8 mouse cellular contexts compared by ENCODE assay signal in genomic region chr13:21787760-21788593, GRCm38 (mm10). TPM values are rescaled to one million over a fixed set of nuclear protein-coding genes. Genes with fewer than 3 reads are reported as not detected.
DNase-seq lines count a peak whose midpoint lies in the region; ATAC-seq and TF ChIP-seq lines count a peak whose summit lies in the region.

No protein-coding gene starts in this region.

- 0 out of 2 replicates have a peak, but pooled peaks have one; percentile 3 for ATAC-seq in liver, embryonic 11.5 days (replicated peaks; ENCODE audit: low FRiP score)
- ATAC-seq in hindbrain, embryonic 16.5 days = peak; percentile 10
- peak; percentile 52; the same call in 1 of the 2 replicates for ATAC-seq in neural tube, embryonic 13.5 days (ENCODE audit: low read depth)

- TF ChIP-seq POLR2A in bone marrow, adult 2 months (IDR thresholded peaks at IDR 0.05; ENCODE audit: borderline replicate concordance, control insufficient read depth, low read depth, low read length) = peak; percentile 1; the same call in 1 of the 2 replicates

- no peak for DNase-seq in liver, embryonic 11.5 days (ENCODE audit: low spot score)
- DNase-seq in liver = no peak
- no peak for DNase-seq in layer of hippocampus, adult 8-10 months (ENCODE audit: low spot score in 2 of 2)
- DNase-seq in urinary bladder, postnatal 4 days (ENCODE audit: low spot score in 2 of 2) = no peak
- no peak for DNase-seq in kidney, adult 8-10 months

- no peaks in the 10 kb centered on the region for H3K36me3 ChIP-seq in liver, embryonic 11.5 days (ENCODE audit: control insufficient read depth, insufficient read depth, low read length)
- H3K36me3 ChIP-seq in hindbrain, embryonic 16.5 days (ENCODE audit: control insufficient read depth, insufficient read depth, low read length) = no peaks in the 10 kb centered on the region
- H3K36me3 ChIP-seq in neural tube, embryonic 13.5 days = no peaks in the 10 kb centered on the region

- H3K4me1 ChIP-seq in liver, embryonic 11.5 days (replicated peaks; ENCODE audit: control insufficient read depth, insufficient read depth, low read length) = peaks cover 24% of the 10 kb centered on the region
- peaks cover 3% of the 10 kb centered on the region; the same call in 1 of the 2 replicates for H3K4me1 ChIP-seq in bone marrow, adult 2 months (ENCODE audit: control insufficient read depth, insufficient read depth, low read length)
- H3K4me1 ChIP-seq in hindbrain, embryonic 16.5 days (ENCODE audit: control insufficient read depth, insufficient read depth, low read depth, low read length) = peaks cover 17% of the 10 kb centered on the region
- H3K4me1 ChIP-seq in neural tube, embryonic 13.5 days (replicated peaks) = peaks cover 35% of the 10 kb centered on the region

- no peaks in the 10 kb centered on the region for H3K27me3 ChIP-seq in liver, embryonic 11.5 days (replicated peaks; ENCODE audit: control insufficient read depth, insufficient read depth, low read length)
- H3K27me3 ChIP-seq in hindbrain, embryonic 16.5 days (replicated peaks; ENCODE audit: control insufficient read depth, insufficient read depth, low read length) = no peaks in the 10 kb centered on the region
- H3K27me3 ChIP-seq in neural tube, embryonic 13.5 days = no peaks in the 10 kb centered on the region

- no peak for TF ChIP-seq CTCF in bone marrow, adult 2 months (IDR thresholded peaks at IDR 0.05; ENCODE audit: control insufficient read depth, insufficient read depth, low read length)

- H3K4me2 ChIP-seq in liver, embryonic 11.5 days = peak overlapping the region; percentile 63
- H3K4me2 ChIP-seq in hindbrain, embryonic 16.5 days (ENCODE audit: low read length) = peak overlapping the region; percentile 63
- peak overlapping the region; percentile 62 for H3K4me2 ChIP-seq in neural tube, embryonic 13.5 days

- 23% methylated on average over 14 of the region's 21 CpGs for WGBS in liver, embryonic 11.5 days
- WGBS in bone marrow, adult 2 months = 32% methylated on average over 17 of the region's 21 CpGs
- WGBS in hindbrain, embryonic 16.5 days = 16% methylated on average over 14 of the region's 21 CpGs
- 12% methylated on average over 17 of the region's 21 CpGs for WGBS in neural tube, embryonic 13.5 days

- peak overlapping the region; percentile 27 for H3K4me3 ChIP-seq in liver, embryonic 11.5 days (ENCODE audit: low read depth, low read length)
- H3K4me3 ChIP-seq in bone marrow, adult 2 months (replicated peaks; ENCODE audit: control insufficient read depth, low read depth, low read length) = peak overlapping the region; percentile 44
- H3K4me3 ChIP-seq in hindbrain, embryonic 16.5 days (ENCODE audit: low read length) = no peak overlapping the region; the same call in 1 of the 2 replicates
- peak overlapping the region; percentile 39 for H3K4me3 ChIP-seq in neural tube, embryonic 13.5 days

- H3K27ac ChIP-seq in liver, embryonic 11.5 days (ENCODE audit: low read depth, low read length) = peak overlapping the region; percentile 89
- H3K27ac ChIP-seq in bone marrow, adult 2 months (ENCODE audit: control insufficient read depth, insufficient read depth, low read depth, low read length, poor library complexity) = peak overlapping the region; percentile 80
- no peak overlapping the region for H3K27ac ChIP-seq in hindbrain, embryonic 16.5 days (ENCODE audit: low read depth, low read length)
- H3K27ac ChIP-seq in neural tube, embryonic 13.5 days (replicated peaks) = peak overlapping the region; percentile 77

- peak overlapping the region; percentile 63 for H3K9ac ChIP-seq in liver, embryonic 11.5 days (ENCODE audit: low read depth, low read length)
- H3K9ac ChIP-seq in hindbrain, embryonic 16.5 days (ENCODE audit: low read depth, low read length) = no peak overlapping the region
- H3K9ac ChIP-seq in neural tube, embryonic 13.5 days = peak overlapping the region; percentile 58

- no peaks in the 10 kb centered on the region for H3K9me3 ChIP-seq in liver, embryonic 11.5 days (ENCODE audit: control insufficient read depth, low read length)
- H3K9me3 ChIP-seq in hindbrain, embryonic 16.5 days (ENCODE audit: control insufficient read depth, low read length) = no peaks in the 10 kb centered on the region
- H3K9me3 ChIP-seq in neural tube, embryonic 13.5 days = no peaks in the 10 kb centered on the region

RNA-seq across cellular contexts. Expression of gene Hist1h2bp, which starts 0.7 kb away (rescaled TPM):
- polyA plus RNA-seq in liver, embryonic 11.5 days (2014; fragmentation: Nextera tagmentation; extraction: Ambion mirVana) = 0.86 and 1.6 TPM in 2 replicates
- polyA plus RNA-seq in bone marrow, adult 2 months (2011; ENCODE audit: insufficient read depth, insufficient read length, low replicate concordance, missing spikeins) = 31.5 and 33.4 TPM in 2 replicates
- not detected in 2 replicates for polyA plus RNA-seq in hindbrain, embryonic 16.5 days (2015; fragmentation: Nextera tagmentation; extraction: Ambion mirVana)
- polyA plus RNA-seq in neural tube, embryonic 13.5 days (2015; fragmentation: Nextera tagmentation; extraction: Ambion mirVana) = 0.52 and 1.4 TPM in 2 replicates
- 10 to 100 TPM in 1 of 4 experiments, 1 to 10 TPM in 3; 3.1 to 11.6 (median 5.9) TPM for total RNA-seq in layer of hippocampus, adult 8-10 months (2022)

RNA-seq across cellular contexts. Expression of gene Hist1h2an, which starts 1.0 kb away (rescaled TPM):
- 5.8 and 12.6 TPM in 2 replicates for polyA plus RNA-seq in liver, embryonic 11.5 days (2014; fragmentation: Nextera tagmentation; extraction: Ambion mirVana)
- 14.9 and 15.3 TPM in 2 replicates for polyA plus RNA-seq in bone marrow, adult 2 months (2011; ENCODE audit: insufficient read depth, insufficient read length, low replicate concordance, missing spikeins)
- polyA plus RNA-seq in hindbrain, embryonic 16.5 days (2015; fragmentation: Nextera tagmentation; extraction: Ambion mirVana) = 1.2 TPM in 1 of 2 replicates, not detected in the other
- not detected in 2 replicates for polyA plus RNA-seq in neural tube, embryonic 13.5 days (2015; fragmentation: Nextera tagmentation; extraction: Ambion mirVana)
- total RNA-seq in layer of hippocampus, adult 8-10 months (2022) = 1 to 10 TPM in 1 of 4 experiments, not detected in 3; 3.2 TPM

RNA-seq across cellular contexts. Expression of gene Hist1h3i, which starts 4.8 kb away (rescaled TPM):
- polyA plus RNA-seq in liver, embryonic 11.5 days (2014; fragmentation: Nextera tagmentation; extraction: Ambion mirVana) = 194 and 232 TPM in 2 replicates
- polyA plus RNA-seq in bone marrow, adult 2 months (2011; ENCODE audit: insufficient read depth, insufficient read length, low replicate concordance, missing spikeins) = 34.1 TPM in 1 of 2 replicates, not detected in the other
- polyA plus RNA-seq in hindbrain, embryonic 16.5 days (2015; fragmentation: Nextera tagmentation; extraction: Ambion mirVana) = 19.4 and 19.7 TPM in 2 replicates
- polyA plus RNA-seq in neural tube, embryonic 13.5 days (2015; fragmentation: Nextera tagmentation; extraction: Ambion mirVana) = 32.1 and 33.9 TPM in 2 replicates
- total RNA-seq in layer of hippocampus, adult 8-10 months (2022) = 10 to 100 TPM; 32.9 to 72.6 (median 47.3) TPM

RNA-seq across cellular contexts. Expression of gene Hist1h1b, which starts 7.6 kb away (rescaled TPM):
- polyA plus RNA-seq in liver, embryonic 11.5 days (2014; fragmentation: Nextera tagmentation; extraction: Ambion mirVana) = 19.0 and 20.4 TPM in 2 replicates
- 99.1 and 123 TPM in 2 replicates for polyA plus RNA-seq in bone marrow, adult 2 months (2011; ENCODE audit: insufficient read depth, insufficient read length, low replicate concordance, missing spikeins)
- 2.7 and 3.1 TPM in 2 replicates for polyA plus RNA-seq in hindbrain, embryonic 16.5 days (2015; fragmentation: Nextera tagmentation; extraction: Ambion mirVana)
- polyA plus RNA-seq in neural tube, embryonic 13.5 days (2015; fragmentation: Nextera tagmentation; extraction: Ambion mirVana) = 3.2 and 5.8 TPM in 2 replicates
- 1 to 10 TPM; 3.8 to 6.5 (median 5.9) TPM for total RNA-seq in layer of hippocampus, adult 8-10 months (2022)

RNA-seq across cellular contexts. Expression of gene Hist1h2bq, which starts 22.0 kb away (rescaled TPM):
- 12.7 and 19.5 TPM in 2 replicates for polyA plus RNA-seq in liver, embryonic 11.5 days (2014; fragmentation: Nextera tagmentation; extraction: Ambion mirVana)
- polyA plus RNA-seq in bone marrow, adult 2 months (2011; ENCODE audit: insufficient read depth, insufficient read length, low replicate concordance, missing spikeins) = 27.5 and 42.9 TPM in 2 replicates
- 4.0 and 4.4 TPM in 2 replicates for polyA plus RNA-seq in hindbrain, embryonic 16.5 days (2015; fragmentation: Nextera tagmentation; extraction: Ambion mirVana)
- 4.3 and 4.4 TPM in 2 replicates for polyA plus RNA-seq in neural tube, embryonic 13.5 days (2015; fragmentation: Nextera tagmentation; extraction: Ambion mirVana)
- 10 to 100 TPM; 26.8 to 44.1 (median 30.6) TPM for total RNA-seq in layer of hippocampus, adult 8-10 months (2022)

Comparison
In these comparisons a context has a peak if more than half of its experiments do, and no peak if none do; other contexts are left out.
1. RNA of gene Hist1h2bp, which starts 0.7 kb away (polyA plus RNA-seq): 31.5 to 33.4 TPM in bone marrow, adult 2 months; 0.86 to 1.6 TPM in liver, embryonic 11.5 days, 0.52 to 1.4 TPM in neural tube, embryonic 13.5 days and not detected in hindbrain, embryonic 16.5 days; every median in the first group is over 10 times any median in the second.
2. Peak in every context shown above with its lines, with median percentiles within 50 percentile points of each other: ATAC-seq and H3K4me2 ChIP-seq.